Mouse (Mus musculus) hindlimb bud, embryonic 11.5 days (tissue): ENCODE measurements around the gene Olfr393.

Source experiments
- DNase-seq: peaks from one replicate; pipeline ENCODE4 v3.0.0-alpha.2; 2012; ENCODE audit warnings: low read depth, low spot score; ENCODE audit errors: extremely low spot score

Gene Olfr393

GRCm38 (mm10) chr11:73851354-73851753, at the start of gene Olfr393:
TSS of gene Olfr393 (minus strand) at chr11:73851454.
- no peak for DNase-seq

GRCm38 (mm10) chr11:73890671-73891070, 39.4 kb upstream of the Olfr393 start, which contains the start of gene Olfr394:
TSS of gene Olfr394 (minus strand) at chr11:73890771.
- DNase-seq: no peak

- no peak for DNase-seq
These were observed 34.3 kb downstream of the Olfr393 start, which contains the start of gene Olfr392 for GRCm38 (mm10) chr11:73816949-73817348. TSS of gene Olfr392 (minus strand) at chr11:73817049.

DNA sequence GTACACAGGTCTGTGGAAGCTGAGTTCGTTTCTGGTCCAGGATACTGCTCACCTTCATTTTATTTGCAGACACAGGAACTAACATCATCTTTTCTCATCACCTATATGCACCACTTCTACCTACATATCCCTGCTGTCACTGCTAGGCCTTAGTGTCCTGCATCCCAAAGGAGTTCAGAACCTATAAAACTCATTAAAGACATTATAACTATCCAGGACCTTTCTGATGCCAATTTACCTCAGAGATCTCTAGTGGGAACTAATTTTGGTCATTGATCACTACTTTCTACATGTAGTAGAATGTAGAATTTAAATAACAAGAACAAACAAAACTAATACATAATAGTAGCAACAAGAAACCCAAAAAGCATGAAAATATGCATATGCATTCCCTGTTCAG, 48.3 kb downstream of the Olfr393 start, which contains the start of gene Olfr391-ps:
Gene Olfr391-ps, minus strand, starts transcription at position 101 of the 400 bp plus-strand sequence.
- DNase-seq: no peak
